Mouse (Mus musculus) heart, embryonic 10.5 days (tissue): Measurements from ENCODE around the gene Lce1i. TPM values are rescaled to one million over a fixed set of nuclear protein-coding genes. Genes with fewer than 3 reads are reported as not detected.
"Not testable (repeated sequence)": the region's sequence is repeated elsewhere in the genome, so short reads cannot be mapped to it uniquely, and the experiment has no call there.

Experiments used
- DNase-seq: peaks from one replicate; pipeline ENCODE4 v3.0.0-alpha.2; 2017; ENCODE audit warnings: low spot score
- H3K27ac ChIP-seq: fragments of 300-500 bp; sonication (generic); 2 replicates; pipeline ENCODE4 v1.5.1; 2016; ENCODE audit warnings: mild to moderate bottlenecking
- H3K27me3 ChIP-seq: fragments of 300-500 bp; sonication (generic); 2 replicates; pipeline ENCODE4 v1.6.1; 2016; ENCODE audit warnings: mild to moderate bottlenecking; ENCODE audit not compliant: poor library complexity, insufficient read depth, severe bottlenecking
- H3K36me3 ChIP-seq: fragments of 300-500 bp; sonication (generic); 2 replicates; pipeline ENCODE4 v1.6.1; 2016; ENCODE audit warnings: mild to moderate bottlenecking, moderate library complexity
- H3K4me1 ChIP-seq: fragments of 300-500 bp; sonication (generic); 2 replicates; pipeline ENCODE4 v1.6.1; 2016; ENCODE audit warnings: mild to moderate bottlenecking
- H3K4me3 ChIP-seq: fragments of 300-500 bp; sonication (generic); 2 replicates; pipeline ENCODE4 v1.5.1; 2016; ENCODE audit warnings: mild to moderate bottlenecking, moderate library complexity
- H3K9me3 ChIP-seq: fragments of 300-500 bp; sonication (generic); 2 replicates; pipeline ENCODE4 v1.6.1; 2016; ENCODE audit warnings: mild to moderate bottlenecking, moderate library complexity
- WGBS: fragments of 180-500 bp; shearing (Covaris S2); methylation state at CpG from one replicate; pipeline ENCODE4 v1.1.7; 2016; 5-methylcytosine and 5-hydroxymethylcytosine counted together
- polyA plus RNA-seq: library from polyadenylated mRNA; unstranded; fragments of >200 nt; fragmentation: Nextera tagmentation; extraction: Ambion mirVana; gene quantifications from 2 replicates; pipeline ENCODE4 v1.2.1, GENCODE M21; 2016

Gene Lce1i
- polyA plus RNA-seq: not detected in 2 replicates

DNA sequence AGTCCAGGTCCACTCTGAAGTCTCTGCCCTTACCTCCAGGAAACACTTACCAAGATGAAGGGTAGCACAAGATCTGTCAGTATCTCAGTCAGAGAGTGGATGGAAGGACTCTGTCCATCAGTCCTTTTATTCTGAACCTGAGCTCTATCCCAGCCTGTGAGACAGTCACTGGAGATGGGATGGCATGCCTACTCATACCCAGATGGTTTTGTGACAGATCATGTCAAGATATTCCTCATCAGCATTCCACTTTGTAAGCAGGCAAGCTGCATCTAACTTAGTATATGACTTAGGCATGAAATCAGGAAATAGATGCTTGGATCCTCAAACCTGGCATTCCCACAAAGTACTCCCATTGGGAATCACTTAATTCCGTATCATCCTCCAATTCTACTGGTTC lies at the start of gene Lce1i:
Gene Lce1i (minus strand): TSS at position 101 of the 400 bp plus-strand sequence.
- no peaks in the 10 kb centered on the region for H3K27me3 ChIP-seq
- H3K4me1 ChIP-seq: no peaks in the 10 kb centered on the region
- no peak within 1 kb of the TSS for H3K4me3 ChIP-seq
- no peaks in the 10 kb centered on the region for H3K36me3 ChIP-seq
- no peak within 1 kb of the TSS for H3K27ac ChIP-seq
- no peaks in the 10 kb centered on the region for H3K9me3 ChIP-seq
- 67% methylated on average over 1 of the region's 1 CpGs for WGBS
- no peak for DNase-seq

DNA sequence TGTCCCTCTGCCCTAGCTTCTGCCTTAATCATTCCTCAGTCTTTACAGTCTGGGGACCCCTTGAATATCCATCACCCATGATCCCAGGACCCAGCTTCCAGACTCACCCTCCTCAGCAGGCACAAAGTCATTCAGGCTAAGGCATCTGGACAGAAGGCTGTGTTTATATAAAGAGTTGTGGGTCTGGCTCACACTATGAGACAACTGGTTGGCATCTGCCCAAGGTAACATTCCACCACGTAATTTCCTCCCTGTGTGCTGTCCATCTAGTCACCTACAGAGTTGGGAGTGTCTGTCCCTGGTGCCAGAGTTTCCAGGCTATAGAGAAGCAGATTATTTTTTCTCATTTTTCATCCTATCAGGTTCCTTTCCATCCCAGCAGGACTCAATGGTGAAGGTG lies 48.4 kb upstream of the Lce1i start, which contains the start of gene Kprp:
Gene Kprp (minus strand): TSS at position 140 of the 400 bp plus-strand sequence.
- Histone ChIP-seq H3K27ac (no peak within 1 kb of the TSS), H3K36me3 (no peaks in the 10 kb centered on the region), H3K27me3 (no peaks in the 10 kb centered on the region), H3K4me1 (no peaks in the 10 kb centered on the region), H3K9me3 (no peaks in the 10 kb centered on the region), H3K4me3 (no peak within 1 kb of the TSS)
- no peak for DNase-seq
- WGBS: 32% methylated on average over 1 of the region's 1 CpGs

DNA sequence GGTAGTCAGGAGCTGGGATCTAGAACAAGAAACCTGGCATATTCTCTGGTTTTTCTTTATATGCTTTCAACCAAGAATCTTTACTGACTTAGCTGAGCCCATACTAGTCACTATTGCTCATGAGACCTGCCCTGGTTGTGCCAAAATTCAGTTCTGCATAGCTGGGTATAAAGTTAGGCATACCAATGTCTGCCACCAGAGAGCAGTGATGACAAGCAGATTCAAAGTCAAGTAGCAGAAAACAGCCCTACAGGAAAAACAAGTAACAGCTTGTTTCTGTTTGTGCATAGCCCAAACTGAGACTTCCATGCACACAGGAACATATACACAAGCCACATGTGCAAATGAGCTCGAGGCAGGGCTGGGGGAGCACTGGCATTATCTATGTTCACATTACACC lies 47.1 kb upstream of the Lce1i start:
- Histone ChIP-seq H3K27me3 (no peaks in the 10 kb centered on the region), H3K4me3 (no peak overlapping the region), H3K36me3 (no peaks in the 10 kb centered on the region), H3K27ac (no peak overlapping the region), H3K4me1 (no peaks in the 10 kb centered on the region), H3K9me3 (no peaks in the 10 kb centered on the region)
- 44% methylated on average over 1 of the region's 1 CpGs for WGBS
- no peak for DNase-seq

DNA sequence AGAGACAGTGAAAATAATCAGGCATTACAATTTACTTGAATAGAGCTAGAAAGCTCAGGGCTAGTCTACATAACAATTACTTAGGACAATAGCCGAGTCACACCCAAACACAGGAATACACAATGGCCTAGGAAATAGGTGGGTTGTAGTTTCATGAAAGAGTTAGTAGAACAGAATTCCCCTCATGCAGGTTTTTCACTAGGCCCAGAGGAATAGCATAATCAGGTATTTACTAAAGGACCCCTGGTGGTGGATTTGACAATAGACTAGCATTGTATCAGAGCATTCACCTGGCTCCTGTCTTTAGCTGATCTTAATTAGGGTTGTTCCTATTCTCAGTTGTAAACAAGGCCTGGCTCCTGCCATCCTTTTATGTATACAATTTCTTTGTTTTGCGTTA lies 37.3 kb upstream of the Lce1i start:
- H3K4me1 ChIP-seq, H3K36me3 ChIP-seq, H3K4me3 ChIP-seq, H3K9me3 ChIP-seq, H3K27me3 ChIP-seq, H3K27ac ChIP-seq, DNase-seq: not testable (repeated sequence)
- 88% methylated on average over 2 of the region's 2 CpGs for WGBS

DNA sequence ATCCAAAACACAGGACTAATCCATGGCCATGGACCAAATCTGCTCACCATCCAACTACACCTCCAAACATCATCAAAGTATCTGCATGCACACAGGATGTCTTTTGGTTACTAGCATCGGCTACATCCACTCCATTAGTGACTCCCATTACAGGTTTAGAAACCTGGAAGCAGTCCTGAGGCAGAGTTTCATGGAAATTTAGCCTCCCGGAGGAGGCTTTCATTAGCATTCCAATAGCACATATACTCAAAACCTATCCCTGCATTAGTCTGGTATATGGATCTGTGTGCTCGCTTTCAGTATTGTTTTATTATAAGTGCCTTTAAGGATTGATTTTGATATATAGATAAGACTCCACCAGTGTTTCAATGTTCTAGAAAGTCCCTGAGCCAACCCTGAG lies 36.9 kb upstream of the Lce1i start:
- no peak for DNase-seq
- Histone ChIP-seq H3K27ac (no peak overlapping the region), H3K4me1 (no peaks in the 10 kb centered on the region), H3K9me3 (no peaks in the 10 kb centered on the region), H3K36me3 (no peaks in the 10 kb centered on the region), H3K27me3 (no peaks in the 10 kb centered on the region), H3K4me3 (no peak overlapping the region)
- whole genome bisulfite sequencing: 89% methylated on average over 3 of the region's 3 CpGs

DNA sequence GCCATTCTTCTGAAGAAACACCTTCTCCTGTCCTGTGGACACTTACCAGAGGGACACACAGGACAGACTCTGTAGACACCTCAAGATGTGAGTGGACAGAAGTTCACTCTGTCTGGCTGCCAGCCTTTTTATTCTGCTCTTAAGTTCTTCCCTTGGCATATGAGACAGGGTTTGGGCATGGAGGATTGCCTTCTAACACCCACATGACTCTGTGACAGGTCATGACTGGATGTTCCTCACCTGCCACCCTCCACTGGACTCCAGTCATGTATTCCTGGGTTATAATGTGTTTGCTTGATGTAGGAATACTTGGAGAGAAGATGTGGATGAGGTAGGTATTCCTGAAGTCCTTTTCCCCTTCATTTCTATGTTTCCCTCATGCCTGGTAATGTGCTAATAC lies 29.1 kb upstream of the Lce1i start, which contains the start of gene Lce1k:
Gene Lce1k (minus strand): TSS at position 101 of the 400 bp plus-strand sequence.
- Histone ChIP-seq H3K9me3 (no peaks in the 10 kb centered on the region), H3K27me3 (no peaks in the 10 kb centered on the region), H3K36me3 (no peaks in the 10 kb centered on the region), H3K4me1 (no peaks in the 10 kb centered on the region), H3K4me3 (no peak within 1 kb of the TSS), H3K27ac (no peak within 1 kb of the TSS)
- no peak for DNase-seq

DNA sequence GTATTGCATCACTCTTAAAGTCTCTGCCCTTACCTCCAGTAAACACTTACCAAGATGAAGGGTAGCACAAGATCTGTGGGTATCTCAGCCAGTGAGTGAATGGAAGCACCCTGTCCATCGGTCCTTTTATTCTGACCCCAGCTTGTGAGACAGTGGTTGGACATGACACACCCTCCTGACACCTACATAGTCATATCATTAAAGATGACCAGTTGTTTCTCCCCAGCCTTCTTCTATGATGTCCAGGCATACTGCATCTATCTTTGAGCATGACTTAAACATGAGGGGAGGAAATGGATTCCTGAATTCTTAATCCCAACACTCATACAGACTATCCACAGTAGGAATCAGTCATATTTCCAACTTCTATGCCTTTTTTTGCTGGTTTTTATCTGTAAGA lies 11.7 kb upstream of the Lce1i start, which contains the start of gene Lce1j:
Gene Lce1j (minus strand): TSS at position 101 of the 400 bp plus-strand sequence.
- no peaks in the 10 kb centered on the region for H3K36me3 ChIP-seq
- H3K4me3 ChIP-seq: no peak within 1 kb of the TSS
- H3K9me3 ChIP-seq: no peaks in the 10 kb centered on the region
- no peaks in the 10 kb centered on the region for H3K27me3 ChIP-seq
- H3K27ac ChIP-seq: no peak within 1 kb of the TSS
- 76% methylated on average over 1 of the region's 1 CpGs for WGBS
- DNase-seq: no peak
- H3K4me1 ChIP-seq: no peaks in the 10 kb centered on the region

DNA sequence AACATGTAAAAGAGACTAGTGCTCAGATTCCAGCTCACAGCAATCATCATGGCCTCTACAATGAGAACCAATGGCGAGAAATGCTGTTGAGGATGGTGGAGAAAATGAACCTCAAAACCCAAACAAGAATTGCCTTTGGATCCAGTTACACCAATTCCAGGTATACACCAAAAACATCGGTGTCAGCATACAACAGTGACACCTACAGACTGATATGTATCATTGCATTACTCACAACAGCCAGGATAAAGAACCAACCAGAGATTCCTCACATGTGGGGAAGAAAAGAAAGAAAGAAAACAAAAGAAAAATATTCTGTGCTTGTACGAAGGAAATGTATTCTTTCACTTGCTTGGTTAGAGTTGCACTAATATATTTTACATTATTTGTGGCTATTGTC lies 7.1 kb downstream of the Lce1i start:
- WGBS: 19% methylated on average over 3 of the region's 3 CpGs
- DNase-seq: no peak
- no peaks in the 10 kb centered on the region for H3K27me3 ChIP-seq
- H3K27ac ChIP-seq: no peak overlapping the region
- no peaks in the 10 kb centered on the region for H3K9me3 ChIP-seq
- no peaks in the 10 kb centered on the region for H3K4me1 ChIP-seq
- no peak overlapping the region for H3K4me3 ChIP-seq
- no peaks in the 10 kb centered on the region for H3K36me3 ChIP-seq

DNA sequence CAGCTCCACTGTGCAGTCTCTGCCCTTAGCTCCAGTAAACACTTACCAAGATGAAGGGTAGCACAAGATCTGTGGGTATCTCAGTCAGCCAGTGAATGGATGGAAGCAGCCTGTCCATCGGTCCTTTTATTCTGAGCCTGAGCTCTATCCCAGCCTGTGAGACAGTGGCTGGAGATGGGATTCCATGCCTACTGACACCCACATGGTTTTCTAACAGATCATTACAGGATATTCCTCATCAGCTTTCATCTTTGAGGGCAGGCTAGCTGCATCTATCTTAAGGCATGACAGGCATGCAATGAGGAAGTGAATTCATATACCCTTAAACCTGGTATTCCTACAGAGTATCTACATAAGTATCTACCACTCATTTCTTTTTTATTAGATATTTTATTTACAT lies 13.7 kb downstream of the Lce1i start, which contains the start of gene Lce1h:
Gene Lce1h (minus strand): TSS at position 101 of the 400 bp plus-strand sequence.
- WGBS: 86% methylated on average over 1 of the region's 1 CpGs
- H3K9me3 ChIP-seq: no peaks in the 10 kb centered on the region
- no peaks in the 10 kb centered on the region for H3K36me3 ChIP-seq
- no peak for DNase-seq
- no peak within 1 kb of the TSS for H3K4me3 ChIP-seq
- H3K27me3 ChIP-seq: no peaks in the 10 kb centered on the region
- no peak within 1 kb of the TSS for H3K27ac ChIP-seq
- H3K4me1 ChIP-seq: no peaks in the 10 kb centered on the region

DNA sequence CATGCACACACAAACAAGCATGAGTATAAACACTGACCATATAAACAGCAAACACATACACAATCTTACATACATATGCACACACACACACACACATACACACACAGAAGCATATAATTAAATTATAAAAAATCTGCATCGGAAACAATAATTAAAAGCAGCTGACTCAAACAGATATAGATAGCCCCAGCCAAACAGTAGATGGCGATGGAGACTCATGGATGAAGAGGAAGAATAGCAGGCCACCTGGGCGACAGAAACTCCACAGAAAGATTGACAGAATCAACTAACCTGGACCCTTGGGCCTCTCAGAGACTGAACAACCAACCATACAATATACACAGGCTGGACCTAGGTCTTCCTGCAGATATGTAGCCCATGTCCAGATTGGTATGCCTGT lies 25.5 kb downstream of the Lce1i start:
- Histone ChIP-seq H3K4me3 (no peak overlapping the region), H3K4me1 (no peaks in the 10 kb centered on the region), H3K27ac (no peak overlapping the region), H3K36me3 (no peaks in the 10 kb centered on the region), H3K27me3 (no peaks in the 10 kb centered on the region), H3K9me3 (no peaks in the 10 kb centered on the region)
- no peak for DNase-seq
- WGBS: 39% methylated on average over 3 of the region's 3 CpGs

DNA sequence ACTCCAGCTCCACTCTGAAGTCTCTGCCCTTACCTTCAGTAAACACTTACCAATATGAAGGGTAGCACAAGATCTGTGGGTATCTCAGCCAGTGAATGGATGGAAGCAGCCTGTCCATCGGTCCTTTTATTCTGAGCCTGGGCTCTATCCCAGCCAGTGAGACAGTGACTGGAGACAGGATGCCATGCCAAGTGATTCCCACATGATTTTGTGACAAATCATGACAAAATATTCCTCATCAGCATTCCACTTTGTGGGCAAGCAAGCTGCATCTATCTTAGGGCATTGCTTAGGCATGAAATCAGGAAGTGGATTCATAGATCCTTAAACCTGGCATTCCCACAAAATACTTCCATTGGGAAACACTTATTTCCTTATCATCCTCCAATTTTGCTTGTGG lies 26.5 kb downstream of the Lce1i start, which contains the start of gene Lce1g:
Gene Lce1g (minus strand): TSS at position 101 of the 400 bp plus-strand sequence.
- Histone ChIP-seq H3K9me3 (no peaks in the 10 kb centered on the region), H3K4me1 (no peaks in the 10 kb centered on the region), H3K4me3 (no peak within 1 kb of the TSS), H3K27ac (no peak within 1 kb of the TSS), H3K36me3 (no peaks in the 10 kb centered on the region), H3K27me3 (no peaks in the 10 kb centered on the region)
- WGBS: 88% methylated on average over 1 of the region's 1 CpGs
- no peak for DNase-seq

DNA sequence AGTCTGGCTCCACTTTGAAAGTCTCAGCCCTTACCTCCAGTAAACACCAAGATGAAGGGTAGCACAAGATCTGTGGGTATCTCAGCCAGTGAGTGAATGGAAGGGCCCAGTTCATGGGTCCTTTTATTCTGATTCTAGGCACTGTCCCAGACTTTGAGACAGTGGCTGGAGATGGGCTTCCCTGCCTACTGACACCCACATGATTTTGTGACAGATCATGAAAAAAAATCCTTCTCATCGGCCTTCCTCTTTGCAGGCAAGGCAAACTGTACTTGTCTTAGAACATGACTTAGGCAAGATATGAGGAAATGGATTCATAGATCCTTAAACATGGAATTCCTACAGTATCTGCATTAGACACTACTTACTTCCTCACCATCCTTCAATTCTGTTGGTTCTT lies 39.7 kb downstream of the Lce1i start, which contains the start of gene Gm38119:
Gene Gm38119 (minus strand): TSS at position 101 of the 400 bp plus-strand sequence.
- H3K27ac ChIP-seq: no peak within 1 kb of the TSS
- no peak within 1 kb of the TSS for H3K4me3 ChIP-seq
- H3K36me3 ChIP-seq: no peaks in the 10 kb centered on the region
- H3K27me3 ChIP-seq: no peaks in the 10 kb centered on the region
- H3K4me1 ChIP-seq: no peaks in the 10 kb centered on the region
- H3K9me3 ChIP-seq: no peaks in the 10 kb centered on the region
- 87% methylated on average over 1 of the region's 1 CpGs for WGBS
- no peak for DNase-seq
